Mouse (Mus musculus) lung, postnatal 10 days (tissue): ENCODE measurements around the gene Phrf1.

Experiments
- DNase-seq: peaks from one replicate; pipeline ENCODE4 v3.0.0; 2021

Gene Phrf1

GRCm38 (mm10) chr7:141294479-141294878 is 65.9 kb downstream of the Phrf1 start:
- no peak for DNase-seq

- no peak for DNase-seq
Measured at GRCm38 (mm10) chr7:141297926-141298650, 69.5 kb downstream of the Phrf1 start.

DNA sequence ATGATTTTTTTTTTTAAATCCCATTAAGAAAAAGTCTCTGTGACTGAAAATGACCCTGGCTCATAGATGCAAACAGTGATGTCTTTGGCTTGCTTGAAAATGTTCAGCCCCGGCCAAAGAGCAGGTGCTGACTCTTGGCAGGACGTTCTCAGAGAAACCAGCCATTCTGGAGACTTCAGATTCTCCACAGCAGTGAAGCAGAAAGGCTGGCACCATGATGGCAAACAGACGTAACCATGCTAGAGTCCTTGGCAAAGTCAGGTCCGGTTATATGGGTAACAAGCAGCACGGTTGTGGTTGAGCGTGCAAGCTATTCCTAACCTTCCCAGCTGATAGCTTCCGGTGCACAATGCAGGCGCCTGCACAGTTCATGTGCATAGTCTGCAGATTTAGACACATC is 70.6 kb downstream of the Phrf1 start:
- DNase-seq: no peak

DNA sequence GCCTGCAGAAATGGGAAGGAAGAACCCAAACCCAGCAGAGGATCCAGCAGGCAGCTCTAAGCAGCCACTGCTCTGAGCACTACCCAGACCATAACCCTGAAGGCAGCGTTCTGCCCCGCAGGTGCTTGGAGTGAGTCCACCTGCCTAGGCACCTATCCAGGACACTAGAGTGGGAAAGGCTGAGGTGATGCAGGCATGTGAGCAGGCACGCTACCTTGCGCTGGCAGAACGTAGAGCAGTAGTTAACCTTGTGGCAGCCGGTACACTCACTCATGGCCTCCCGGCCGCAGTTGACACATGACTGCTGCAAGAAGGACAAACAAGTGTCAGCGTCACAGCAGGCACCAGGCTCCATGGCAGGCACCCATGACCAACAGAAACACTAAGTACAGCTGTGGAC is 72.8 kb downstream of the Phrf1 start:
- DNase-seq: no peak

DNA sequence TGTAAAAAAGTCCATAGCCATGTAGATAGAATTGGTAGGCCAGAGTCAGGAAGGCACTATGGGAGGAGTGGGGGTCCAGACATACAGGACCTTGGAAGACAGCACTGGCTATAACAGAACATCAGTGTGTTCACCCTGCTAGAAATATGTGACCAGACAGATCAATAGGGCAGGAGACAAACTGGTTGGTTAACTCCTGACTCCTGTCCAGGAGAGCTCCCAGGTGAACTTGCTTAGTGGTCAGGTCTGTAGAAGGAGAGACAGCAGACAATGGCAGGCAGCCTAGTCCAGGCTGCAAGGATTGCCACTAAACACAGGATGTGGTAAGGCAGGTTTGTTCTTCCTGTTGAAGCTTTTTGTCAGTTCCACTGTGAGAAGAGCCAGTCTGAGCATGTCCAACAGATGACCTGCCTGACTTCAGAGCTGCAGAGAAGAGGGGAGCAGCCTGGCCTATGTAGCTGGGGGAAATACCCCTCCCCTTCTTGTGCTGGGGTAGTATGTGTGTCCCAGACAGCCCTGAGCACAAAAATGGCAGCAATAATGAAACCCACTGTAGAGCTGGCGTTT is 74.2 kb downstream of the Phrf1 start:
- DNase-seq: no peak

- DNase-seq: no peak
Measured at GRCm38 (mm10) chr7:141304537-141304936, 76.0 kb downstream of the Phrf1 start.
